Mouse (Mus musculus) embryonic fibroblast, embryonic 13.5 days (primary cell): ENCODE results near the gene Pomc. TPM values are rescaled to one million over a fixed set of nuclear protein-coding genes. Genes with fewer than 3 reads are reported as not detected.
"Not testable (repeated sequence)": the region's sequence is repeated elsewhere in the genome, so short reads cannot be mapped to it uniquely, and the experiment has no call there.

Experiments used
- H3K27ac ChIP-seq: 2 replicates; pipeline ENCODE4 v1.5.1; 2012; ENCODE audit warnings: low read length, control low read depth, inconsistent platforms; ENCODE audit not compliant: insufficient read depth
- H3K4me1 ChIP-seq: 2 replicates; pipeline ENCODE4 v1.6.1; 2011; ENCODE audit warnings: low read length; ENCODE audit not compliant: control insufficient read depth, insufficient read depth
- H3K4me3 ChIP-seq: 2 replicates; pipeline ENCODE4 v1.5.1; 2011; ENCODE audit warnings: mild to moderate bottlenecking, control low read depth, low read length; ENCODE audit not compliant: insufficient read depth
- CTCF ChIP-seq: IDR thresholded peaks from 2 replicates; pipeline ENCODE4 v1.5.1; 2011; ENCODE audit warnings: mild to moderate bottlenecking, control low read depth, low read length, moderate library complexity, borderline replicate concordance; ENCODE audit not compliant: insufficient read depth
- POLR2A ChIP-seq: IDR thresholded peaks from 2 replicates; pipeline ENCODE4 v1.6.1; 2011; ENCODE audit warnings: low read depth, mild to moderate bottlenecking, control low read depth, low read length, moderate library complexity
- polyA plus RNA-seq: library from polyadenylated mRNA; stranded (reverse); fragments of >200 nt; gene quantifications from 2 replicates; pipeline ENCODE4 v1.2.4, GENCODE M21; 2011; ENCODE audit warnings: low read depth; ENCODE audit not compliant: missing spikeins, insufficient read length

The Pomc gene
- polyA plus RNA-seq, 1 experiment: not detected

GRCm38 (mm10) chr12:3919423-3919822 lies 35.3 kb upstream of the Pomc start:
- Histone ChIP-seq H3K27ac (no peak overlapping the region), H3K4me1 (no peaks in the 10 kb centered on the region), H3K4me3 (no peak overlapping the region)
- TF ChIP-seq POLR2A: no peak

GRCm38 (mm10) chr12:3926127-3926526 lies 28.6 kb upstream of the Pomc start:
- no peak for TF ChIP-seq POLR2A
- TF ChIP-seq CTCF: peak; percentile 37; the same call in 1 of the 2 replicates
- H3K4me1 ChIP-seq: no peaks in the 10 kb centered on the region
- no peak overlapping the region for H3K4me3 ChIP-seq
- H3K27ac ChIP-seq: no peak overlapping the region

- Histone ChIP-seq H3K4me3 (no peak overlapping the region), H3K27ac (no peak overlapping the region), H3K4me1 (no peaks in the 10 kb centered on the region)
- peak; percentile 32; the same call in 1 of the 2 replicates for TF ChIP-seq CTCF
- TF ChIP-seq POLR2A: no peak
These were observed 25.9 kb upstream of the Pomc start for GRCm38 (mm10) chr12:3928841-3929240.

GRCm38 (mm10) chr12:3930090-3930865 lies 24.5 kb upstream of the Pomc start:
- not testable (repeated sequence) for H3K4me3 ChIP-seq, H3K4me1 ChIP-seq, H3K27ac ChIP-seq

GRCm38 (mm10) chr12:3942026-3942425 lies 12.7 kb upstream of the Pomc start:
- H3K4me1 ChIP-seq: no peaks in the 10 kb centered on the region
- H3K4me3 ChIP-seq: no peak overlapping the region
- TF ChIP-seq POLR2A (no peak), CTCF (no peak)
- no peak overlapping the region for H3K27ac ChIP-seq

- Histone ChIP-seq H3K27ac (no peak overlapping the region), H3K4me3 (no peak overlapping the region), H3K4me1 (no peaks in the 10 kb centered on the region)
- TF ChIP-seq CTCF: no peak
- no peak for TF ChIP-seq POLR2A
These were observed 10.2 kb upstream of the Pomc start for GRCm38 (mm10) chr12:3944454-3945073.

GRCm38 (mm10) chr12:3947503-3947902 lies 7.2 kb upstream of the Pomc start:
- Histone ChIP-seq H3K4me1 (no peaks in the 10 kb centered on the region), H3K27ac (no peak overlapping the region), H3K4me3 (no peak overlapping the region)
- TF ChIP-seq POLR2A: no peak
- no peak for TF ChIP-seq CTCF

GRCm38 (mm10) chr12:3955371-3955770 lies 620 bp downstream of the Pomc start:
- no peak overlapping the region for H3K4me3 ChIP-seq
- H3K27ac ChIP-seq: no peak overlapping the region
- H3K4me1 ChIP-seq: no peaks in the 10 kb centered on the region
- TF ChIP-seq POLR2A: no peak
- no peak for TF ChIP-seq CTCF

GRCm38 (mm10) chr12:3956351-3956750 lies 1.6 kb downstream of the Pomc start:
- TF ChIP-seq POLR2A (no peak), CTCF (no peak)
- no peaks in the 10 kb centered on the region for H3K4me1 ChIP-seq
- H3K4me3 ChIP-seq: no peak overlapping the region
- H3K27ac ChIP-seq: no peak overlapping the region

GRCm38 (mm10) chr12:3959791-3960543 lies 5.2 kb downstream of the Pomc start:
- H3K4me3 ChIP-seq: peak overlapping the region; percentile 45
- no peaks in the 10 kb centered on the region for H3K4me1 ChIP-seq
- 0 out of 2 replicates have a peak overlapping the region, but pooled peaks have one; percentile 12 for H3K27ac ChIP-seq
- TF ChIP-seq POLR2A: peak; percentile 97
- TF ChIP-seq CTCF: no peak
